Mouse (Mus musculus): ENCODE data around the gene Mycl.
"Not testable (repeated sequence)": the region's sequence is repeated elsewhere in the genome, so short reads cannot be mapped to it uniquely, and the experiment has no call there.

Gene Mycl

GRCm38 (mm10) chr4:122981238-122981637, 14.2 kb upstream of the Mycl start:
- no peak for DNase-seq (ENCODE audit: low spot score in 2 of 2)

DNA sequence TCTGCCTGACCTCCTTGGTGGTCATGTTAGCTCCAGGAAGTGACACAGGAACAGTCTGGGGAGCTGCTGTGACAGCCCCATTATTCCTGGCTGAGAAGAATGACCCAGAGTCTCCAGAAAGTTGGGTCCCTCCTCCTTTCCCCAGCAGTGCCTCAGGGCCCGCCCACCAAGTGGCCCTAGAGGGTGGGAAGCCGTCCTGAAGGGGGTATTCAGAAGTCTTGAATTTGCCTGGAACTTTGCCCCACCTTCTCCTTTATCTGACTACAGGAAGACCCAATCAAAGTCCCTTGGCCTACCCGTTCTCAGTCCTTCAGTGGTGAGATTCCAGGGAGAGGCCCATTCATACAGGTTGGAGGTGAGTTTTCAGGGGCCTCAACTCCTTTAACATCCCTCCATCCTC, 13.5 kb upstream of the Mycl start:
- DNase-seq (ENCODE audit: low spot score in 2 of 2): no peak

DNA sequence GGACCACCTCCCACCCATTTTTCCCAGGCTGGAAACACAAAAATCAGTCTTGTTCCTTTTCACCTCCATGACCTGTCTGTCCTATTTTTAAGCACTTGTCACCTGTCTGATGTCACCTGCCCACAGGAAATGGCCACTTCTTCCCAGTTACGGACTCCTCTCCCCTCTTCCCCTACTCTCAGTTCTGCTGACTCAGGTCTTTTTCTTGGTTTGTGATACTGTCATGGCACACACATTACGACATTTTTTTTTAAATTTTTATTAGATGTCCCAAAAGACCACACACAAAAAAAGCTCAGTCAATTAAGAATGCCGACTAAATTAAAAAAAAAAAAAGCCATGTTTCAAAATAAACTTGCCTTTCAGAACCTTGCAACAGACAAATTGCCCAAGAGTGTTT, 12.9 kb upstream of the Mycl start:
- no peak for DNase-seq (ENCODE audit: low spot score in 2 of 2)

DNA sequence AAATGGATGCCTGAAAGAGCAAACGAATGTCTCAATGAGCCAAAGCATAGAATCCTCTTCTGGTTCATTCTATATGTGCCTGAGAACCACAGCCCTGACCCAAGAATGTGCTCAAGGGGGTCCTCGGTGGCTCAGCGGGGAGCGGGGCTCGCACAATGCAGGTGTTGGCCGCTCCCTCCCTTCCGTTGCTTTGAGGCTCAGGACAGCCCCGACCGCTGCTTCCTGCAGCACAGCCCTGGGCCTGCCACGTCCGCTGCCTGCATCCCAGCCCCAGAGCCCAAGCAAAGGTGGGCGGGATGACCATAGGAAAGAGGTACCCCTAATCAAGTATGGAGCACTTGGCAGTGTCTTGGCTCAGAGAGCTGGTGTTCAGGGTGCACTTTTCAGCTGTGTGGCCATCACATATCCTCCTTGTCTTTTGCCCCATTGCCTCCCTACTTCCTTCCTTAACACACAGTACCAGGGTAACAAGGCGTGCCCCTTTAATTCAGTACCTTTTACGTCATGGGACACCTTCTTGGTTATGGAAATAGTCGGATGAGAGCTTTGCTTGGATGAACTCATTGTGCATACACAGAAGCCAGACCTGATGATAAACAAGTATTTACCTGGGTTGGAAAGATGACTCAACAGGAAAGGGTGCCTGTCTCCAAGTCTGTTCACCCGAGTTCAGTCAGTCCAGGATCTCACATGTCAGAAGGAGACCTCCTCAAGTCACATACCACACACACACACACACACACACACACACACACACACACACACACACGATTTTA, 11.8 kb upstream of the Mycl start:
- DNase-seq (ENCODE audit: low spot score in 2 of 2): no peak

- DNase-seq (ENCODE audit: low spot score in 2 of 2): peak in 1 of 2 experiments; percentile 18
Measured at GRCm38 (mm10) chr4:122985110-122985509, 10.3 kb upstream of the Mycl start.

- no peak for DNase-seq (ENCODE audit: low spot score in 2 of 2)
Measured at GRCm38 (mm10) chr4:122987421-122987820, 8.0 kb upstream of the Mycl start.

DNA sequence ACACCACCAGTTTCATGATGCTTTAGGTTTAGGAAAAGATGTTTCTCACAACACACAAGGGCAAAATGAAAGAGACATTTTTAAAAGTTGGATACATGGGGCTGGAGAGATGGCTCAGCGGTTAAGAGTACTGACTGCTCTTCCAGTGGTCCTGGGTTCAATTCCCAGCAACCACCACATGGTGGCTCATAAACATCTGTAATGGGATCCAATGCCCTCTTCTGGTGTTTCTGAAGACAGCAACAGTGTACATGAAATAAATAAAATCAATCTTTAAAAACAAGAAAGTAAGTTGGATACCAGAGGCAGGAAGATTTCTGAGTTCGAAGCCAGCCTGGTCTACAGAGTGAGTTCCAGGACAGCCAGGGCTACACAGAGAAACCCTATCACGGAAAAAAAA, 7.4 kb upstream of the Mycl start:
- DNase-seq (ENCODE audit: low spot score in 2 of 2): not testable (repeated sequence)

DNA sequence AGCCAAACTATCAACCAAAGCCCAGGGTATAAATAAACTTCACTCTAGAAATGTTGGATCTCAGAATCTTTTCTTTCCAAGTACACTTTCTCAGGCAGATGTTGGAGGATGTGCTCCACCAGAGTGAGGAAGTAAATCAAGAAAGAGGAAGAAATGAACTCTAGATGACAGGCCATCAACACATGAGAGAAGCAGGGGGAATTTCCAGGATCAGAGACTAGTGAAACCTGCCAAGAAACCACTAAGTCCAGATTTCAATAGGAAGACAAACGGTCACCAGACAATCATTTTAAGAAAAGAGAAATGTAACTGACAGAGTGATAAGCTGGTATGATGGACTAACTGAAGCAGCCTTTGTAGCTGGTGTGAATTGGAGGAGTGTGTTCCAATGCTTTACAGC, 4.3 kb upstream of the Mycl start:
- no peak for DNase-seq (ENCODE audit: low spot score in 2 of 2)

DNA sequence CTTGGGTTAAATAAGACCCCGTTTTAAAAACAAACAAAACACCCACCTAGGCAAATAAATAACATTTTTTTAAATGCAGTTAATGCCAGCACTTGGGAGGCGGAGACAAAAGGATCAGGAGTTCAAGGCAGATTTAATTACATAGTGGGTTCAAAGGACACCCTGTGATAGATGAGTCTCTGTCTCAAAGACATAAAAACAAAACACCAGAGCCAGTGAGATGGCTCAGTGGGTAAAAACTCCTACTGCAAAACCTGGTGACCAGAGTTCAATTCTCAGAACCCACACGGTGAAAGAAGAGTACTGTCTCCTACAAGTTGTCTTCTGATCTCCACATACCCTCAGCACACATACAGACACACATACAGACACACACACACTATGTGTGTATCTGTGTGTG, 3.2 kb upstream of the Mycl start:
- DNase-seq (ENCODE audit: low spot score in 2 of 2): no peak

GRCm38 (mm10) chr4:122996221-122996617, 767 bp downstream of the Mycl start:
- DNase-seq (ENCODE audit: low spot score in 2 of 2): peak in 1 of 2 experiments; percentile 61

GRCm38 (mm10) chr4:122996618-122997381, 1.3 kb downstream of the Mycl start:
- DNase-seq (ENCODE audit: low spot score in 2 of 2): peak; percentile 15 to 57

GRCm38 (mm10) chr4:122998537-122999262, 3.2 kb downstream of the Mycl start:
- no peak for DNase-seq (ENCODE audit: low spot score in 2 of 2)

DNA sequence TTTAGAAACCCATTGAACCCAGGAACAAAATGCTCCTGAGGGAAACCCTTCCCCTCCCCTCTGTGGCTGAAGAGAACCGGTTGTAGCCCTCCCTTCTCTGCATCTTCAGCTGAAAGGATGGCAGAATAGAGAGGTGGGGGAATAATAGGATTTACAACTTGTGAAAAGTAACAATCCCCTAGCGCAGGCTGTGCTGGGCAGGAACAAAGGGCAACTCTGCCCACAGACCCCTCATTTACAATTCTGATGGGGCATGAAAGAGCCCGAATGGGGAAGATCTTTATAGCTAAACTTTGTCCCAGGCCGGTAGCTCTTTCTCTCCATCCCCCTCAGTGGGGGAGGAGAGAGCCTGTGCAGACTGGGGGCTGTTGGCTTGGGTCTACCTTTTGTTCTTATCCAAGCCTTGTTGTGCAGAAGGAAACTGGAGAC, 3.8 kb downstream of the Mycl start:
- no peak for DNase-seq (ENCODE audit: low spot score in 2 of 2)

GRCm38 (mm10) chr4:123000130-123000529, 4.7 kb downstream of the Mycl start:
- DNase-seq (ENCODE audit: low spot score in 2 of 2): no peak

DNA sequence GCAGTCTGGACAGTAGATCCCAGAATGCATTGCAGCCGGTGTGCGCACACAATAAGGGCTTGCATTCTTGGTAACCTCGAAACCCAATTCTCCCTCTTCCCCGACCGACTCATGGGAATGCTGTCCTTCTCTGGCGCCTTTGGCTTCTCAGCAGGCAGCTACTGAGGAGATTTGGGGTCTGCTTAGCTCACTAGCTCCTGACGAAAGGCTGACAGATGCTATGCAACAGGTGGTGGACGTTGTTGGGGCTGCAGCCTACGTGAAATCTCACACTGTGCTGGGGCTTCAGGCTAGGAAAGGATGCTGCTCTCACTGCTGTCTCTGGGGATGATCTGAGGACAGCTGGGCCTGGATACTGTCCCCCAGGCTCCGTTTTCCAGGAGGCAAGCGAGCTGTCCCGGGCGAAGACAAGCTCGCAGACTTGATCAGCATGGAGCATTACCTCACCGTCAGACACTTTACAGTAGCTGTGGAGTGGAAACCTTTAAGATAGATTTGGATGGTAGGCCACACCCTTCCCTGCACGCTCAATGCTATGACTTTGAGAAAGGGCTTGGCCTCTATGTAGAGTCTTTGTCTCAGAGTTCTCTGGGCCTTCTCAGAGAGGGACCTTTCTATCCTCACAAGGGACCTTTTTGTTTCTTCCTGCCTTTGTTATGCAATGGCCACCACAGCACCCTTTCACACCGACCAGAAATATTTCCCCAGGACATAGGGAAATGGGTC, 5.3 kb downstream of the Mycl start:
- DNase-seq (ENCODE audit: low spot score in 2 of 2): no peak

DNA sequence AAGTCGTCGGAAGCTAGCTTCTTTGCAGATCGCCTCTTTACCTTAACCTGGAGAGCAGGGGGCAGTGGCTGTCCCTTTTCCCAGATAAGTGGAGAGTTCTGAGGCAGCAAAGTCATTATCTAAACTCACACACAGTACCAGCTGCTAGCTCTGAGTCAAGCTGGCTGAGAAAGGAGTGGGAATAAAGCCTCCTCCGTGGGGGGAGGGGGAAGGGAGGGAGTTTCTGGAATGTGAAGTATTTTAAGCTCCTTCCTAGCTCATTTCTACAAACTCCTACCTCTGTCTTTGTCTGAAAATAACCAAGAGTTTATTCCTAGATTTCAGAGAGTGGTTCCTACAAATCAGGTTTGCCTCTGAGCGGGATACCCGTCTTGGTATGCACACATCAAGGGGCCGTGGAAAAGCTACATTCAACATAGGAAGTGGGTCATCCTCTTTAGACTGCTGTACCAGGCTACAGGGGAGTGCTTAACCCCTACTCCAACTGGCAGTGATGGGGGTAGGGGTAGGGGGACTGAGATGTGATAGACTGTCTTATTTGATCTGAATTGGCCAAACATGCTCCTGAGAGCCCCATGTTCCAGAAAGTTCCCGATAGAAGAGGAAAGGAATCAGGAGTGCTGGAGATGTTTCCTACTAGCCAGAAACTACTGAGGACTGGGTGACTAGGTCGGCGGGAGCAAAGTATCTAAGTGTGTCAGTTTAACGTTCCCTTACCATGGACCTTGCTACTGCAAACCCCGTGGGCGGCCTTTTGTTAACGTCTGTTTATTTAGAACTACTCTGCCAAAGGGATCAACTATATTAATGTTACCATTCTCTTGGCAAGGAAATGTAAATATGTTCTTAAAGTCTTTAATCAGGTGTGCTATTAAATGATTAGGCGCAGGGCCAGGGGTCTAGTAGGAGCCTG, 9.9 kb downstream of the Mycl start:
- DNase-seq (ENCODE audit: low spot score in 2 of 2): no peak

- not testable (repeated sequence) for DNase-seq (ENCODE audit: low spot score in 2 of 2)
Measured at GRCm38 (mm10) chr4:123012501-123012900, 17.0 kb downstream of the Mycl start.

- no peak for DNase-seq (ENCODE audit: low spot score in 2 of 2)
Measured at GRCm38 (mm10) chr4:123013346-123013945, 18.0 kb downstream of the Mycl start.

GRCm38 (mm10) chr4:123013949-123014406, 18.5 kb downstream of the Mycl start:
- no peak for DNase-seq (ENCODE audit: low spot score in 2 of 2)

Measured in urinary bladder, adult 18-20 months (tissue).